Mouse (Mus musculus) layer of hippocampus, adult 2 months (tissue): ENCODE measurements around the gene Cetn4. TPM values are rescaled to one million over a fixed set of nuclear protein-coding genes. Genes with fewer than 3 reads are reported as not detected.

Experiments
- DNase-seq, 2 experiments: peaks; one replicate each; pipeline ENCODE4 v3.0.0; 2022; ENCODE audit warnings: low spot score in 2 of 2
- H3K27ac ChIP-seq: fragments of 200-600 bp; 2 replicates; pipeline ENCODE4 v1.8.1; 2022
- H3K4me3 ChIP-seq: fragments of 200-600 bp; 2 replicates; pipeline ENCODE4 v1.8.1; 2022; ENCODE audit warnings: mild to moderate bottlenecking
- CTCF ChIP-seq: fragments of 200-600 bp; conservative IDR thresholded peaks from 2 replicates; pipeline ENCODE4 v1.8.1; 2022; ENCODE audit warnings: antibody characterized with exemption, mild to moderate bottlenecking, moderate library complexity
- long read RNA-seq, 2 experiments: library from polyadenylated mRNA; stranded (forward); transcript quantifications; one replicate each; pipeline ENCODE4 v2.0.0; 2021; ENCODE audit warnings: borderline mapping rate in 2 of 2
- total RNA-seq, 2 experiments: library from RNA; stranded (reverse); gene quantifications; 2 replicates each; pipeline ENCODE4 v1.2.3; 2021

Cetn4 gene
- 10 to 100 TPM; 10.9 to 11.1 TPM for total RNA-seq
- long read RNA-seq, experiment 1, partial matches to known transcripts, result 0 of 3 reads
- long read RNA-seq, experiment 1, other reads (novel, unspliced or antisense), result 1 of 3 reads
- long read RNA-seq, experiment 2, partial matches to known transcripts, result 1 of 5 reads
- long read RNA-seq, experiment 2, other reads (novel, unspliced or antisense), result 3 of 5 reads

DNA sequence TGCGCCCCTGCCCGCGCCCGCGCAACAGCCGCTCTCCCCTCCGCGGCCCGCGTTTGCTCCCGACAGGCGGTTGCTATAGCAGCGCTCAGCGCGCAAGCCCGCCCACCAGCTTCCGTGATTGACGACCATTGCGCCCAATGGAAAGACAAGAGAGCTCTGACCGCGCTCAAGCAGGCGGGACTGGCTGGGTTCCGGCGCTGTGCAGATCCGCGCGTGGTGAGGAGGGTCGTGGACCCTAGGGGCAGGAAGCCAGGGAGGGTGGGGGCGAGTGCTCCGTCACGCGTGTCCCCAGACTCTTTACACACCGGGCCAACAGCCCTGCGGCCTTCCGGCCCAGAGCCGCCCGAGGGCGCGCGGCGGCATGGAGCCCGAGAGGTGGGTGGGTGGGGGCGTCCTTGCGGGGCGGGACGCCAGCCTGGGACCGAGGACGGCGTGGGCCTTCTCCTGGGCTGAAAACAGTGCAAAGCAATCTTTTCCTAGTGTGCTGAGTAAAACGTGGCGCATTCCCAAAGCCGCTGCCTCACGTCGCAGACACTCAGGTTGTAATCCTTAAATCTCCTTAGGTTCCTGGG lies at the start of gene Cetn4, which contains the start of gene Bbs12:
Cetn4 (minus strand) TSS at position 339 of the 572 bp plus-strand sequence.
Bbs12 (plus strand) TSS at position 185 of the 572 bp plus-strand sequence.
- H3K27ac ChIP-seq, result peak within 1 kb of the TSS; percentile 96
- peak; percentile 95 to 99 for DNase-seq
- H3K4me3 ChIP-seq, result peak within 1 kb of the TSS; percentile 86
- no peak for TF ChIP-seq CTCF

DNA sequence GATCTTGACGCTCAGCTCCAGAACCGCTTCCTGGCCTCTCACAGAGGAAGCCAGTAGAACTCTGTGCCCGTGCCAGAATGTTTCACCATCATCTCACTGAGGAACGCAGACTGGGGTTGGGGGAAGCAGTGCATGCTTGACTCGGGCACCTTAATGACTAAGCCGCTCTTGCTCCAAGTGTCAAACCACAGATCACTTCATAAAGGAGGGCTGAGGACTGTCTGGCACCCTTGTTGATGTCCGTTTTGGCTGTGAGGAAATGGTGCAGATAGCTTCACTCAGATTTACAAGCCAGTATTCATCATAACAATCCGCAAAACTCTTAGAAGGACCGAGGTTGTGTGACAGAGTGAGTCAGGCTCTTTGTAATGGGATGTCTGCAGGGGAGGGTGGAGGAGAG lies 48.2 kb upstream of the Cetn4 start:
- TF ChIP-seq CTCF, result no peak
- H3K4me3 ChIP-seq, result no peak overlapping the region
- H3K27ac ChIP-seq, result no peak overlapping the region
- no peak for DNase-seq

DNA sequence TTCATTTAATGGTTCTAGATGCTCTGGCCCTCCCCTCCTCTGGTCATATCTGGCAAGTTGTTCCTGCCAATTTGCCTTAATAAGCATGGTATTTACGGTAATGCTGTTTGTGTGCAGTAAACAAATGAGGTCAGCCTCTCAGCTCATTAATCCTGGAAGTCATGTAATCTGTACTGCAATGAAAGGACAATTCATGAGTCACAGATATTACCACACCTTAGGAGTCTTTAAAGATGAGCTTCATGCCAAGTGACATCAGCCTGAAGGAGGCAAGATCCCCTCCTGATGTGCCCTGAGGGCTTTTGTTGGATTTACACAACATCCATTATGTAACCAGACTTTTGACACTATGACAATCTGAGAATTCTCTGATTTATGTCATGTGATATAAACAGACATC lies 42.2 kb upstream of the Cetn4 start:
- H3K4me3 ChIP-seq, result no peak overlapping the region
- no peak overlapping the region for H3K27ac ChIP-seq
- DNase-seq, result no peak
- no peak for TF ChIP-seq CTCF

DNA sequence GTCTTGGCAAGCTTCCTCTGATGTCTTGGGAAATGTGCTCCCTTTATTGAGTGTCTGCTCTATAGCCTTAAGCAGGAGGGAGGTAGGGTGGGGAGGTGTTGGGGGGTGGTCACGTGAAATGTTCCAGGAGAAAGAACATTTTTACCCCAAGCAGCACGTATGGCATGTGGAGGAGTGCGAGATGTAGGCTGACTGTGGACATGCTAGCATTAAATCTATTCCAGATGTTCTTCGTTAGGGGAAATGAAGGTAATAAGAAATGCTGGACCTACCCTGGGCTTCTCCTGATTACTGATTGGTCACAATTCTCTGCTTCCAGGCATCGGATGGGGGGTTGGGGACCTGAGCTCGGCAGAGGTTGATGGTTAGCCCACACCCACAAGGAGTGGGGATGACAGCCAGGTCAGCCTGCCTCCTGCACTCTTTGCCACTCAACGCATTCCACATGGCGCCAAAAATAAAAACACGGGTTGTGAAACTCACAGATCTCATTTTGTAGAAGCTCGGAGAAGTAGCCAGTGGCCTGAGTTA lies 41.5 kb upstream of the Cetn4 start:
- no peak for TF ChIP-seq CTCF
- Histone ChIP-seq H3K4me3 (no peak overlapping the region), H3K27ac (no peak overlapping the region)
- DNase-seq, result no peak

DNA sequence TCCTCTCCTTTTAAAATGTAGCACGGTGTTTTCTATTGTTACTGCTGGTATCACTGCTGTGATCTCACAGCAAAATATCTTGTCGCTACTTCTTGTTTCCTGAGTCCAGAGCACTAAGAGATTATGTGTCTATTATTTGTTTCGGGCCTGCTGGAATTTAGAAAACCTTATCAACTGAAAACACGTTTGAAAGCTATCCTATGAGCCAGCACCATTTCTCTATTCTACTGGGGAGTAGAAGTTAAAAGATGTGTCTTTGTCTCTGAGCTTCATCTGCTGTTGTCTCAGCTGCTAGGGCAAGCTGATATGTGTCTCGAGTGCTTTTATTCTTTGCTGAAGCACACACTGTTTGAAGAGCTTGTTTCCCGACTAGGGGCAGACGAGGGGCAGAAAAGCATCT lies 37.9 kb upstream of the Cetn4 start:
- no peak for TF ChIP-seq CTCF
- DNase-seq, result no peak
- H3K4me3 ChIP-seq, result no peak overlapping the region
- no peak overlapping the region for H3K27ac ChIP-seq

DNA sequence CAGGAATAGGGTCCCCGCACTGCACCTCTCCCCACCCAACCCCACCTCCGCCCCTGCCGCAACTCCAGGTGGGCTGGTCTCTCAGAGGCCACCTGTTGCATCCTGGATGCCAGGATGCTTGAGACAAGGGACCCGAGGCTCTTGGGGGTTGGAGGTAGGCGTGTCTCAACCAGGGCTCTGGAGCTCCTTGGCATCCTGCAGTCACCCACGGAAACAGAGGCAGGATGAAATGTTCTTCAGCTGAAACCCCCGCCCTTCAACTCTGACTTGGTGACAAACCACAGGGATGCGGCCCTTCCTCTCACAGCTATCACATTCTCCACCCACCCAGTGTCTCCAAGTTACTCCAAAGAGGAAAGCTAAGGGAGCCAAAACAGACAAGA lies 36.6 kb upstream of the Cetn4 start:
- TF ChIP-seq CTCF, result no peak
- Histone ChIP-seq H3K4me3 (peak overlapping the region; percentile 61), H3K27ac (no peak overlapping the region; the same call in 1 of the 2 replicates)
- no peak for DNase-seq

DNA sequence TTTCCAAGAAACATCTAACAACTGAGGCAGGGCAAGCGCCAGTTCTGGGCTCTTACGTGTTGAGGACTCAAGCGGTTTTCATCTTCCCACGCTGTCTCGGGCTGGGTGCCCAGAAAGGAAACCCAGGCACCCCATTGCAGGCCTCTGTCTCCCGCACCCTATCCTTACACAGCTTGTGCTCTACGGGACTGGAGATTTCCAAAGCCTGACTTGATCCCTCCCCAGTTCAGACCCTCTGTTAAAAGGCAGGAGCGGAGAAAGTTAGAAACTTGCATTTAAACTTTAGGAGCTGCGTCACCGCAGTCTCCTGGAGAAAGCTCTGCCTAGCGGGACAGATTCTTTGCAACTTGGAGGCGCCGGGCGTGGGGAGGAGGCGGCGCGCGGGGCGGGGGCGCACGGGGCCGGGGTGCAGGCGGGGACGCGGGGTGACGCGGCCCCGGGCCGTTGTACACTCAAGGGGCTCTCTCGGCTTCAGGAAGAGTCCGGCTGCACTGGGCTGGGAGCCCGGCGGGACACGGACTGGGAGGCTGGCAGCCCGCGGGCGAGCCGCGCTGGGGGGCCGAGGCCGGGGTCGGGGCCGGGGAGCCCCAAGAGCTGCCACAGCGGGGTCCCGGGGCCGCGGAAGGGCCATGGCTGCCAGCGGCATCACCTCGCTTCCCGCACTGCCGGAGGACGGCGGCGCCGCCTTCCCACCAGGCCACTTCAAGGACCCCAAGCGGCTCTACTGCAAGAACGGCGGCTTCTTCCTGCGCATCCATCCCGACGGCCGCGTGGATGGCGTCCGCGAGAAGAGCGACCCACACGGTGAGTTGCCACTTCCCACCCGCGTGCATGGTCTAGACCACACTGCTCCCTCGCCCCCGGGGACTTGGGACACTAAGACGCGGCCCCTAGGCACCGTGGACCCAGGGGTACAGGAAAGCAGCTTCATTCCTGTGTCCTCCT lies 36.0 kb upstream of the Cetn4 start, which contains the start of gene Fgf2:
Fgf2 (plus strand) TSS at position 126 of the 945 bp plus-strand sequence.
- Histone ChIP-seq H3K27ac (peak within 1 kb of the TSS; percentile 5; the same call in 1 of the 2 replicates), H3K4me3 (peak within 1 kb of the TSS; percentile 61)
- TF ChIP-seq CTCF, result no peak
- DNase-seq, result no peak

DNA sequence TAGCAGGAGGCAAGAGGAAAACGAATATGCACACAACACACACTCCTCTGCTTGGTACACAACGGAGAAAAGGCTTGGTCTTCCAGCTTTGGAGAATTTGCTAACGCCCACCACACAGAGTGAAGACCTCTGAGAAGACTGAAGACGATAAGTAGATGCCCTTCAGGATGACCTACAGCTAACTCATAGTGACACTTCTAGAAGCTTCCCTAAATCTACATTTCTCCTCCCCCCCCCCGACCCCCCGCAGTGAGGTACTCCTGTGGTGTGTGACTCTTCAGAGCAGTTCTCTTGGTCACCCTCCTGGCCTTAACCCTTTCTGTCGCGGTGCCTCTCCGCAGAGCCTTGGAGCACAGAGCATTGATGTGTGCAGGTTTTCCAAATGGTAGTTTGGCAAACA lies 35.2 kb upstream of the Cetn4 start:
- no peak overlapping the region for H3K27ac ChIP-seq
- TF ChIP-seq CTCF, result no peak
- peak overlapping the region; percentile 61 for H3K4me3 ChIP-seq
- no peak for DNase-seq

DNA sequence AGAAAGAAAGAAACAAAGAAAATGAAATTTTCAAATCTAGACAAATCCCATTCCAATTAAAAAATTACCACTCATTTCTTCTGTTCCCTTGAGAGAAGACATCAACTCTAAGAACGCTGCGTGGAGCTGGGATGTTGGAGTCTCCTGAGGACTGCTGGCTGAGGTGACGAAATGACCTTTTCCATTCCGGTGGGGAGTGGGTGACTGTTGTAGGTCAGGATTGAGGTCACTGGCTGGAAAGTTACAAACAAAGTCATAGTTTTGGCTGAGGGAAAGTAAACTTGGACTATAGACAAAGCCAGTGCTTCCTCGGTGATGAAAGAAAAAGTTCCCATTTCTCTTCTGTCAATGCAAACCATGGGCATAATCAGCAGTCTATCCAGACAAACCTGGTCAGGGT lies 30.3 kb upstream of the Cetn4 start:
- Histone ChIP-seq H3K27ac (no peak overlapping the region), H3K4me3 (no peak overlapping the region)
- no peak for TF ChIP-seq CTCF
- no peak for DNase-seq

DNA sequence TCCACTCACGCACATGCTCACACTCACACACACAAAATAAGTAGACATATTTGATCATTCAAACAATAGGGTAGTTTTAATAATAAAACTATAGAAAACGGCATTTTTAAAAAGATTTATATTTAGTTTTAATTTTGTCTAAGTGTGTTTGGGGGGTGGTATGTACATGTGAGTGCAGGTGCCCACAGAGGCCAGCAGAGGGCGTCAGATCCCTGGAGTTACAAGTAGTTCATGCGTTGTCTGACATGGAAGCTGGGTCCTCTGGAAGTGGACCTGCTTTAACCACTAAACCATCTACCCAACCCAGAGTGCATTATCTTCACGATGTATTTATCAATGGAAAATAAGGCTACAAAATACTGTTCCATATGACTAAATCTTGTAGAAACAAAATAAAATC lies 28.6 kb upstream of the Cetn4 start:
- peak; percentile 65 for TF ChIP-seq CTCF
- Histone ChIP-seq H3K4me3 (no peak overlapping the region), H3K27ac (no peak overlapping the region)
- DNase-seq, result no peak

DNA sequence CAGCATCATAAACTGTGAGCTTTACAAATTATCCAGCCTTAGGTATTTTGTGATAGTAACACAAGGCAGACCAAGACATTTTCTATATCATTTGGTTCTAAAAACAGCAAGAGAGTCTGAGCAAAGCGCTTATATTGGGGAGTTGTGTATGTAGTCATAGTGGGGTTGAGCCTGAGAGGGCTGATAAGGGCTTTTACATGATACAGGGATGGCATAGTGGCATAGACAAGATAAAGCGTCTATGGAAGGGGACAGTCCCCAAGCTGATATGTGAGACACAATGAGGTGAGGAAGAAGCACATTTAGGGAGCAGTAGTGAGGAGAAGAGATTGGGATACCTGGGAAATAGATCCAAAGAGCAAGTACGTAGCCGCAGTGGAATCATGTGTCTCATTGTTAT lies 21.5 kb upstream of the Cetn4 start:
- DNase-seq, result no peak

DNA sequence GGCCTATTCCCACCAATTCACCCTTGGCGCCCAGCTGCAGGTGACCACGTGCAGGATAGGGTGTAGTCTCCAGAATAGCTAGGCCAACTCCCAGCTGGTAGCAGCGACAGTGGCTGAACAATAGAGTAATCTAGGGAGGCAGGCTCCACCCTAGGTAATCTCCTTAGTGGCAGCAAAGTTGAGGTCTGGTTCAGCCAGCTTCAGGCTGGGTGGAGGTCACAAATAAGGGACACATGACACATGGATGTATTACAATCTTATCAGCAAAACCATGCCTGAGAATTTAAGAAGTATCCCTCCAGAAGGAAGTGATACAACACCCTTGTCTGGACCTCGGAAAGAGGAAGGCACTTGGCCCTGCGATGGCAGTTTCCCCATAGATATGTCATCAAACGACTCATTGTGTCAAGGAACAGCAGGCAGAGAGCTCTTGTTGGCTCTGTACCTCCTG lies 19.5 kb upstream of the Cetn4 start:
- no peak for DNase-seq
- no peak for TF ChIP-seq CTCF
- H3K4me3 ChIP-seq, result no peak overlapping the region
- H3K27ac ChIP-seq, result no peak overlapping the region

More for the DNA sequence above, 21.5 kb upstream of the Cetn4 start:
- H3K4me3 ChIP-seq, result no peak overlapping the region
- no peak for TF ChIP-seq CTCF
- H3K27ac ChIP-seq, result no peak overlapping the region

DNA sequence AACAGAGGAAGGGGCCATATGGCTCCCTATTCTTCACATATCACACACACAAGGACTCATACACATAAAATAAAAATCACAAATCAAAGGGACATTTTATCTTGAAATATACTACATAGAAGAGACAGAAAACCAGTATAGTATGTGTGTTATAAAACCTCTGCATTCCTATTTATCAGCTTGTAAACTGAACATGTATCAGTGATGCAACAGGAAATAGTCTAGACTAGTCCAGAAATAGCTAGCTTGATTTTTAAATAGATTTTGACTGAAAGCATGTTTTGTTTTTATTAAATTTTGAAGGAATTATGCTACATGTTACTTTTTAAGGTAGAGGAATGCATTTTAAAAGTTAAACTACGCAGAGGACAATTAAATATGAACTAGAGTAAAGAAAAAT lies 17.5 kb upstream of the Cetn4 start:
- Histone ChIP-seq H3K4me3 (no peak overlapping the region), H3K27ac (no peak overlapping the region)
- no peak for DNase-seq
- TF ChIP-seq CTCF, result no peak
